In the genomic region with DNA sequence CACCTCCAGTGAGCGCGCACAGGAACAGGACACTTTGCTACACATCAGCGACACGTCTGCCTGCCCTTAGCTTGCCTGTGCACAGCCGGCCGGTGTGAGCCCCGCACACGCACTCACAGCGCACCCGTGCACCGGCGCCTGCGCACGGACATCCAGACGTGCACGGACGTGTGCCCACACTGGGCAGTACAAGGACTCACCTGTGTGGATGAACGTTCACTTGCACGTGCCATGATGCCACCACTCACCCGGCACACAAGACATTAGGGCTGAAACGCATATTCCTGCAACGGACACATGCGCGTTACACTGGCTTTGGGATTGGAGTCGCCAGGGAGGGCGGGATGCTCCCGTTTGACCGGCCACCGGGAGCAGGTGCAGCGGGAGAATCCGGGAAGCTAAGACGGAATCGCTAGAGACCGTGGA, we compare ENCODE assay signal across 8 mouse cellular contexts. TPM values are rescaled to one million over a fixed set of nuclear protein-coding genes. Genes with fewer than 3 reads are reported as not detected.
DNase-seq lines count a peak whose midpoint lies in the region; ATAC-seq and TF ChIP-seq lines count a peak whose summit lies in the region.

No protein-coding gene starts in this region.

- H3K4me2 ChIP-seq in forebrain, embryonic 14.5 days (ENCODE audit: low read length): peak overlapping the region; percentile 83
- peak overlapping the region; percentile 82 for H3K4me2 ChIP-seq in liver, postnatal 0 days (ENCODE audit: low read depth, low read length)

- TF ChIP-seq POLR2A in bone marrow macrophage, adult 2 months (IDR thresholded peaks at IDR 0.05; ENCODE audit: borderline replicate concordance, low read depth, low read length): no peak

- H3K27ac ChIP-seq in layer of hippocampus, adult 2 months: peak overlapping the region; percentile 70; the same call in 1 of the 2 replicates
- peak overlapping the region; percentile 60 for H3K27ac ChIP-seq in bone marrow macrophage, adult 2 months (ENCODE audit: insufficient read depth, low read depth, low read length)
- H3K27ac ChIP-seq in forebrain, embryonic 14.5 days (ENCODE audit: low read depth, low read length): no peak overlapping the region
- H3K27ac ChIP-seq in liver, postnatal 0 days (ENCODE audit: low read depth): peak overlapping the region; percentile 81

- no peaks in the 10 kb centered on the region for H3K9me3 ChIP-seq in forebrain, embryonic 14.5 days (replicated peaks; ENCODE audit: control insufficient read depth, low read length)
- no peaks in the 10 kb centered on the region for H3K9me3 ChIP-seq in liver, postnatal 0 days (ENCODE audit: low read length)

- intact Hi-C loops in gastrocnemius, postnatal 36 days (cut with DNase I): loop anchor here (5.0 kb wide), 1 partner anchor 218 kb away; no protein-coding TSS in a partner anchor

- no peak for TF ChIP-seq CTCF in layer of hippocampus, adult 2 months (conservative IDR thresholded peaks at IDR 0.05)
- no peak for TF ChIP-seq CTCF in bone marrow macrophage, adult 2 months (IDR thresholded peaks at IDR 0.05; ENCODE audit: low read depth, low read length)
- no peak for TF ChIP-seq CTCF in liver, postnatal 0 days (IDR thresholded peaks at IDR 0.05; ENCODE audit: low read depth)

- ATAC-seq in forebrain, embryonic 14.5 days: peak; percentile 18
- ATAC-seq in liver, postnatal 0 days: peak; percentile 39

- H3K4me3 ChIP-seq in layer of hippocampus, adult 2 months: peak overlapping the region; percentile 79
- H3K4me3 ChIP-seq in bone marrow macrophage, adult 2 months (ENCODE audit: insufficient read depth, low read length): peak overlapping the region; percentile 95
- H3K4me3 ChIP-seq in forebrain, embryonic 14.5 days (ENCODE audit: low read depth, low read length): peak overlapping the region; percentile 48
- peak overlapping the region; percentile 61 for H3K4me3 ChIP-seq in liver, postnatal 0 days (ENCODE audit: low read depth, low read length)

- peak in 1 of 2 experiments; percentile 10 for DNase-seq in layer of hippocampus, adult 2 months (ENCODE audit: low spot score in 2 of 2)
- DNase-seq in layer of hippocampus, adult 11-12 months (ENCODE audit: low spot score): no peak
- DNase-seq in forebrain, embryonic 14.5 days (ENCODE audit: low spot score): no peak
- DNase-seq in liver, postnatal 0 days: no peak
- no peak for DNase-seq in spleen, adult 12 weeks (ENCODE audit: low spot score)
- DNase-seq in gastrocnemius, postnatal 36 days: no peak
- DNase-seq in thymus, postnatal 14 days: no peak

- peaks cover 11% of the 10 kb centered on the region for H3K27me3 ChIP-seq in forebrain, embryonic 14.5 days (replicated peaks; ENCODE audit: control insufficient read depth, insufficient read depth, low read length)
- no peaks in the 10 kb centered on the region for H3K27me3 ChIP-seq in liver, postnatal 0 days (ENCODE audit: insufficient read depth, low read length)

- H3K9ac ChIP-seq in forebrain, embryonic 14.5 days (ENCODE audit: low read length): peak overlapping the region; percentile 60
- H3K9ac ChIP-seq in liver, postnatal 0 days (replicated peaks): peak overlapping the region; percentile 61

- under 1% methylated on average over 34 of the region's 34 CpGs for whole genome bisulfite sequencing in forebrain, embryonic 14.5 days
- under 1% methylated on average over 34 of the region's 34 CpGs for WGBS in liver, postnatal 0 days (ENCODE audit: insufficient replicate concordance)

- H3K4me1 ChIP-seq in bone marrow macrophage, adult 2 months (ENCODE audit: control insufficient read depth, insufficient read depth, low read length): peaks cover 15% of the 10 kb centered on the region
- peaks cover 8% of the 10 kb centered on the region for H3K4me1 ChIP-seq in forebrain, embryonic 14.5 days (ENCODE audit: control insufficient read depth, insufficient read depth, low read length)
- H3K4me1 ChIP-seq in liver, postnatal 0 days (ENCODE audit: insufficient read depth): peaks cover 22% of the 10 kb centered on the region

- no peaks in the 10 kb centered on the region for H3K36me3 ChIP-seq in forebrain, embryonic 14.5 days (ENCODE audit: control insufficient read depth, insufficient read depth, low read length)
- peaks cover 11% of the 10 kb centered on the region for H3K36me3 ChIP-seq in liver, postnatal 0 days (replicated peaks; ENCODE audit: insufficient read depth, low read length)

- TF ChIP-seq EP300 in liver, postnatal 0 days (IDR thresholded peaks at IDR 0.05; ENCODE audit: low read depth): no peak

RNA-seq across cellular contexts. Expression of a gene that starts 0.8 kb away (rescaled TPM):
- 1 to 10 TPM; 2.1 to 2.4 TPM for total RNA-seq in layer of hippocampus, adult 2 months (2021)
- polyA plus RNA-seq in bone marrow macrophage, adult 2 months (2012; ENCODE audit: insufficient read depth, insufficient read length, missing spikeins): 44.7 and 51.7 TPM in 2 replicates
- 1.4 and 1.6 TPM in 2 replicates for polyA plus RNA-seq in forebrain, embryonic 14.5 days (2014; fragmentation: Nextera tagmentation; extraction: Ambion mirVana)
- 2.9 and 3.5 TPM in 2 replicates for polyA plus RNA-seq in liver, postnatal 0 days (2015; fragmentation: Nextera tagmentation; extraction: Ambion mirVana)
- 1 to 10 TPM; 7.3 to 8.6 TPM for total RNA-seq in gastrocnemius, postnatal 36 days (2021)

RNA-seq across cellular contexts. Expression of a gene that starts 22.0 kb away (rescaled TPM):
- total RNA-seq in layer of hippocampus, adult 2 months (2021): 100 to 1,000 TPM; 761 to 778 TPM
- 0.71 TPM in 1 of 2 replicates, not detected in the other for polyA plus RNA-seq in bone marrow macrophage, adult 2 months (2012; ENCODE audit: insufficient read depth, insufficient read length, missing spikeins)
- polyA plus RNA-seq in forebrain, embryonic 14.5 days (2014; fragmentation: Nextera tagmentation; extraction: Ambion mirVana): 68.7 and 83.0 TPM in 2 replicates
- 1.9 and 2.0 TPM in 2 replicates for polyA plus RNA-seq in liver, postnatal 0 days (2015; fragmentation: Nextera tagmentation; extraction: Ambion mirVana)
- total RNA-seq in gastrocnemius, postnatal 36 days (2021): under 1 TPM; 0.51 to 0.62 TPM

RNA-seq across cellular contexts. Expression of a gene that starts 23.1 kb away (rescaled TPM):
- 10 to 100 TPM; 26.8 to 28.9 TPM for total RNA-seq in layer of hippocampus, adult 2 months (2021)
- 6.9 and 8.9 TPM in 2 replicates for polyA plus RNA-seq in bone marrow macrophage, adult 2 months (2012; ENCODE audit: insufficient read depth, insufficient read length, missing spikeins)
- polyA plus RNA-seq in forebrain, embryonic 14.5 days (2014; fragmentation: Nextera tagmentation; extraction: Ambion mirVana): 42.6 and 43.1 TPM in 2 replicates
- 8.6 and 8.8 TPM in 2 replicates for polyA plus RNA-seq in liver, postnatal 0 days (2015; fragmentation: Nextera tagmentation; extraction: Ambion mirVana)
- 1 to 10 TPM; 2.7 to 2.9 TPM for total RNA-seq in gastrocnemius, postnatal 36 days (2021)

RNA-seq across cellular contexts. Expression of a gene that starts 33.6 kb away (rescaled TPM):
- total RNA-seq in layer of hippocampus, adult 2 months (2021): 100 to 1,000 TPM; 171 to 178 TPM
- polyA plus RNA-seq in bone marrow macrophage, adult 2 months (2012; ENCODE audit: insufficient read depth, insufficient read length, missing spikeins): 136 and 163 TPM in 2 replicates
- polyA plus RNA-seq in forebrain, embryonic 14.5 days (2014; fragmentation: Nextera tagmentation; extraction: Ambion mirVana): 402 and 405 TPM in 2 replicates
- polyA plus RNA-seq in liver, postnatal 0 days (2015; fragmentation: Nextera tagmentation; extraction: Ambion mirVana): 52.4 and 53.8 TPM in 2 replicates
- 10 to 100 TPM; 55.9 to 56.4 TPM for total RNA-seq in gastrocnemius, postnatal 36 days (2021)

RNA-seq across cellular contexts. Expression of a gene that starts 36.0 kb away (rescaled TPM):
- 10 to 100 TPM; 30.2 to 30.5 TPM for total RNA-seq in layer of hippocampus, adult 2 months (2021)
- polyA plus RNA-seq in bone marrow macrophage, adult 2 months (2012; ENCODE audit: insufficient read depth, insufficient read length, missing spikeins): 23.2 and 25.5 TPM in 2 replicates
- polyA plus RNA-seq in forebrain, embryonic 14.5 days (2014; fragmentation: Nextera tagmentation; extraction: Ambion mirVana): 7.2 TPM in 2 replicates
- polyA plus RNA-seq in liver, postnatal 0 days (2015; fragmentation: Nextera tagmentation; extraction: Ambion mirVana): 3.4 and 3.9 TPM in 2 replicates
- 1 to 10 TPM in 1 of 2 experiments, under 1 TPM in 1; 0.79 to 1.1 TPM for total RNA-seq in gastrocnemius, postnatal 36 days (2021)

Comparison
In these comparisons a context has a peak if more than half of its experiments do, and no peak if none do; other contexts are left out.
1. RNA of a gene that starts 0.8 kb away (polyA plus RNA-seq): 44.7 to 51.7 TPM in bone marrow macrophage, adult 2 months; 2.9 to 3.5 TPM in liver, postnatal 0 days and 1.4 to 1.6 TPM in forebrain, embryonic 14.5 days; every median in the first group is over 10 times any median in the second.
2. RNA of a gene that starts 22.0 kb away (polyA plus RNA-seq): 68.7 to 83.0 TPM in forebrain, embryonic 14.5 days; 1.9 to 2.0 TPM in liver, postnatal 0 days and 0.71 TPM in bone marrow macrophage, adult 2 months; every median in the first group is over 10 times any median in the second.
3. Peak in every context shown above with its lines, with median percentiles within 50 percentile points of each other: H3K4me3 ChIP-seq.